Mouse (Mus musculus) G1E (cell line): ENCODE data around the gene Olfr963.

ENCODE experiments used
- CTCF ChIP-seq: IDR thresholded peaks from 2 replicates; pipeline ENCODE4 v1.5.1; 2012; ENCODE audit warnings: low read depth, low read length, inconsistent platforms, mixed read lengths
- GATA1 ChIP-seq: IDR thresholded peaks from 2 replicates; pipeline ENCODE4 v1.6.1; 2012; ENCODE audit warnings: borderline replicate concordance, low read length, inconsistent platforms, mixed read lengths
- GATA2 ChIP-seq: IDR thresholded peaks from 2 replicates; pipeline ENCODE4 v1.6.1; 2012; ENCODE audit warnings: low read depth, low read length, inconsistent platforms, borderline replicate concordance
- POLR2AphosphoS5 ChIP-seq: IDR thresholded peaks from 2 replicates; pipeline ENCODE4 v1.6.1; 2012; ENCODE audit warnings: low read depth, low read length, inconsistent platforms; ENCODE audit not compliant: insufficient replicate concordance

GRCm38 (mm10) chr9:39647382-39647781, 19.6 kb upstream of the Olfr963 start:
- TF ChIP-seq CTCF (no peak), POLR2AphosphoS5 (no peak), GATA2 (no peak), GATA1 (no peak)
